Mouse (Mus musculus): ENCODE data around the gene Ube2n. TPM values are rescaled to one million over a fixed set of nuclear protein-coding genes. Genes with fewer than 3 reads are reported as not detected.

Gene Ube2n
- polyA plus RNA-seq, 1 experiment: 66.2 TPM

DNA sequence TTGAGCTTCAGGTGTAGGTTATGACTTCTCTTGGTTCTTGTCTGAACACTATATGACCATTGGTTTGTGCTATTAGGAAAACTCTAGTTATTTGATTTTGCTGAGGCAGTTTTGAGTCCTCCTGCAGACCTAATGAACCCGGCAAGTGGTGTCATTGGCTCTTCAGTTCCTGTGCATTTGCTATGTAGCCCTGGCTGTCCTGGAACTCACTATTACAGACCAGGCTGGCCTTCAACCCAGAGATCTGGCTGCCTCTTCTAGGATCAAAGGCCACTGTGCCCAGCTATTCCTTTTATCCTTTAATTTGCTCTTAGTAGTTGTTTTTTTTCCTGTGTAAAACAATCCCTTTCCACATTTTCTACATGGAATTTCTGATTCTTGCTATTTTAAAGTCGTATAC is 28.4 kb downstream of the Ube2n start:
- TF ChIP-seq GATA1 (IDR thresholded peaks at IDR 0.05; ENCODE audit: low read length): no peak

DNA sequence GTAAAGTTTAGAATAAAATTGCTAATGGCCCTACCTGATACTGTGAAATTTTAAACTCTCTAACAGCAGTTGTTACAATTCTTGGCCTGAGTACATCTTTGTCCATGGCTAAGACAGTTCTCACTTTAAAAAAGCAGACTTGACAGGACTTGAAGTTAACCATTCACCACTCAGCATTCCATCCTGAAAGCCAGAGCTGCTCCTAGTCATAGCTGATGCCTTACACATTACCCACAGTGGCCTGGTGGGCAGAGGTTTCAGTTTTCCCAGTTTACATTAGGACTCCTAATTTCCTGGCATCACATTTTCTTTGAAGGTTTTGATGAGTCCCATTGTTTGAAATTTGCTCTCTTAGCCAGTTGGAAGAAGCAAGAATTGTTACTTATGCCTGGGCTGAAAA is 29.1 kb downstream of the Ube2n start:
- no peak for TF ChIP-seq GATA1 (IDR thresholded peaks at IDR 0.05; ENCODE audit: low read length)

DNA sequence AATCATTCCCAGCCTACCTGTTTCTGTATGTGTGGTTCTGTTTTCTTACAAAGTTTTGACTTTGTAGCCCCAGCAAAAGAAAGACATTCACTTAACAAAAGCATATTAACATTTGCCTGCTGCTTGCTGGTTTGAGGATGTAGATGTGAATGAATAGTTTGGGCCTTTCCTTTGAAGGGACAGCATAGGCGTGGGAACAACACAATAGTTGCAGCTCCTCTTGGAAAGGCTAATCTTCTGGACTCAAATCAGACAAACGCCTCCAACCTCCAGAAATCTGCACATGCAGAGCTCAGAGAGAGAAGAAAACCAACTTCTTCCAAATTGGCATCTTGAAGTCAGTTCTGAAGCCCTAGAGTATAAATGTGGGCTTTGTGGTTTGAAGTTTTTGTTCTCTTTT is 29.7 kb downstream of the Ube2n start:
- TF ChIP-seq GATA1 (IDR thresholded peaks at IDR 0.05; ENCODE audit: low read length): no peak

DNA sequence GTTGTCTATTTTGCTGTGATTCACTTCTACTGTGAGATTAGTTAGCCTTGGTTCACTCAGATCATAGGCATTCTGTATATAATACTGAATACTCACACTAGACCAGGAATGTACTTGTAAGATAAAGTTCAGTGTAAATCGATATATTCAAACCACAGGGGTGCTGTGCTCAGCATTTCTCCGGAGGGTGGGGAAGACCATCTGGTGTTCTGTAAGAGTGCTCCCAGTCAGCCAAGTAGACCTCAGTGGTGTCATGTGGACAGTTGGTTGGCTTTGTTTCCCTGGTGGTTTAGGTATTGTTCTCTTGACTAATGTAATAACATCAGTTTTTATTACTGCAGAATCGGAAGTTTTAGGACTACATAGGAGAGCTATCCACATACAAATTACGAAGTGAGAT is 30.1 kb downstream of the Ube2n start:
- TF ChIP-seq GATA1 (IDR thresholded peaks at IDR 0.05; ENCODE audit: low read length): no peak

DNA sequence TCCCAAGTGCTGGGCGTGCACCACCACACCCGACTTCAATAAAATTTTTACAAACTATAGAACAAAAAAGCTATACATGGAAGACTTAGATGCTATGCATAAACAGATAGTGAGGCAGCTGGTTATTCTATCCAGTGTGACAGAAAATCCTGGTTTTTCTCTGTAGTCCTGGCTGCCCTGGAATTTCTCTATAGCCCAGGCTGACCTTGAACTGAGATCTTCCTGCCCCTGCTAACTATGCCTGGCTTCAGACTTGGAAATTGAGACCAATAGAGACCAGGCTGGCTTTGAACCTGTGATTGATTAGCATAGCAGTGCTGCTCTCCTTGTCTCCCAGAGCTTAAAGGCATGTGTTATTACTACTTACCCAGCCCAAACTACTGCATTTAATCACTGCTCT is 31.2 kb downstream of the Ube2n start:
- TF ChIP-seq GATA1 (IDR thresholded peaks at IDR 0.05; ENCODE audit: low read length): no peak

DNA sequence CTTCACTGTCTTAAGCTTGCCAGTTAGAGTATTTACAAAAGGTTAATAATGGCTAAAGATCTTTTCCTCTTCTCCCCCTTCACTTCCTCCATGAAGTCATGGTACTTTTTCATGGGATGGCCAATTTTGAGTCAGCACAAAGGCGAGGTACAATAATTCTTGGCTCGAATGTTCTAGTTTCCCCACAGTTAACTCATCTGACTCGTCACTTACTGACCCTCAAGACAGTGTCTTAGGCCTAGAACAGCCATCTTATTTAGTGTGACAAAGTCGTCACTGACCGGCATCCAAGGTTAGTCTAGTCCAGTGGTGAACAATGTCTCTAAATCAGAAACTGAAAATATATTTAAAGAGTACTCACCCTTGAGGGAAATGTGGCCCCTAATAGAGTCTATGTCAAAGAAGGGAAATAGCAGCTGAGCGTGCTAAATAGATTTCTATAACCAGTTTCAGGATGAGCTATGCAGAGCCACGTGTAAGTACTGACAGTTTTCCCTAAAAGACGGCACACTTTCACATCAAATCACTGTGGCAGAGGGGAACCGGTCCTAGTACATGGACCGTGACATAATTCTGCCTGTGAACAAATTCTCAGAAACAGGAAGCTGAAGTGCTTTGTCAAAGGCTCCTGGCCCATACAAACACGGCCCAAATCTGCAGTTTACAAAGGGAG is 33.3 kb downstream of the Ube2n start:
- TF ChIP-seq GATA1 (IDR thresholded peaks at IDR 0.05; ENCODE audit: low read length): no peak

DNA sequence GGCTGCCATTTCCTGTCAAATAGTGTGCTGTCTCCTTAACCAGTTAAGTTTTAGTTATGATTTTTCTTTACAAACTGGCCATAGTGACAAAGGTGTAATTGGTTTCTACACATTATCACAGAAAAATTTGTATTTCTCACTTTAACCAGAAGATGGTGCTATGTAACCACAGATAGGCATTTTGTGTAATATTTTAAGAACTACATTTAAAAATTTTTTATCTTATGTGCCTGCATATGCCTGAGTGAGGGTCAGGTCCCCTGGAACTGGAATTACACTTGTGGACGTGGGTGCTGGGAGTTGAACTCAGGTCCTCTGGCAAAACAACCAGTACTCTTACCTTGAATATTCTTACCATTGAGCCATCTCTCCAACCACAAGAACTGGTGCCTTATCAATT is 35.6 kb downstream of the Ube2n start:
- no peak for TF ChIP-seq GATA1 (IDR thresholded peaks at IDR 0.05; ENCODE audit: low read length)

DNA sequence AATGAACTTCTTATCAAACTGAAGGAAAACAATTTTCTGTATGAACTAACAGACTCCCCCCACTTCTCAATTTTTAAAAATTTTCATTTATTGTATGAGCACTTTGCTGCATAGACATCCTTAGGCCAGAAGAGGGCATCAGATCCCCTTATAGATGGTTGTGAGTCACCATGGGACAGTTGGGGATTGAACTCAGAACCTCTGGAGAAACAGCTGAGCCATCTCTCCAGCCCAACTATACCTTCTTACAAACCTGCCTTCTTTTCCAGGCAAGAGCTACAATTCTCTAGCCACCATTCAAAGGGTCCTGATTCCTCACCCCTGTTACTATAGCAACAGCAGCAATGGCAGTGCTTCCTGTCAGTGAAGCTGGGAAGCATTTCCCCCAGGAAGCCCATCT is 36.8 kb downstream of the Ube2n start:
- no peak for TF ChIP-seq GATA1 (IDR thresholded peaks at IDR 0.05; ENCODE audit: low read length)

DNA sequence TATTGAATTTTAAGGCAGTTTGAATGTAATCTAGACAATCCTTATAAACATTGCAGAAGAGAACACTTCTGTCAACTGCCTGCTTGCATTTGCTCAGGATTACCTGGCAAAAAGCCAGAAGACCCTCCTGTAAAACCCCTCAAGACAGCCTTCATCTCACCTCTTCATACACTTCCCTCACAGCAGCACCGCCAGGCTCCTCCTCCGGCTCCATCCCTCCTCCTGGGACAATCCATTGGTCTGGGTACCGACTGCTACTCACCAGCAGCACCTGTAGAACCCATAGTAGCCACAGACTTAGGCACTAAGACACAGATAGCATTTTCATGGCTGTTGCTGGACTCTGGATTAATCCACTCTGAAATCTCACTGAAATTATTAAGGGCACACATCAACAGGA is 37.4 kb downstream of the Ube2n start:
- TF ChIP-seq GATA1 (IDR thresholded peaks at IDR 0.05; ENCODE audit: low read length): no peak

DNA sequence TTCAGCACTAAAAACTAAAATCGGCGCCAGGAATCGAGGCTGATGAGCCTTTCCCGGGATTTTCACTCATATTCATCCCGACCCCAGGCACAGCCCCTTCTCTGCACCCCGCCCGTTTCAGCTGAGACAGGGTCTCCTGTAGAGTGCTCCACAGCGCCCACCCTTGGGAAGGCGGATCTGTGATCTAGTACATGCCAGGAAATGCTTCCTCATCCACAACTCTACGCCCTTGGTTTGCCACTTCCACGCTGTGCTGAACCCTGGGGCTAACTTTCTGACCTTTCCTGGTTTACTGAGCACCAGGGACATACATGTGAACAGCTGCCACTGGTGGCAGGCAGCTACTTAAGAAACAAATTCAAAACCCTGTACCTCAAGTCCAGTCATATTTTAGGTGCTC is 40.9 kb downstream of the Ube2n start:
- TF ChIP-seq GATA1 (IDR thresholded peaks at IDR 0.05; ENCODE audit: low read length): no peak

DNA sequence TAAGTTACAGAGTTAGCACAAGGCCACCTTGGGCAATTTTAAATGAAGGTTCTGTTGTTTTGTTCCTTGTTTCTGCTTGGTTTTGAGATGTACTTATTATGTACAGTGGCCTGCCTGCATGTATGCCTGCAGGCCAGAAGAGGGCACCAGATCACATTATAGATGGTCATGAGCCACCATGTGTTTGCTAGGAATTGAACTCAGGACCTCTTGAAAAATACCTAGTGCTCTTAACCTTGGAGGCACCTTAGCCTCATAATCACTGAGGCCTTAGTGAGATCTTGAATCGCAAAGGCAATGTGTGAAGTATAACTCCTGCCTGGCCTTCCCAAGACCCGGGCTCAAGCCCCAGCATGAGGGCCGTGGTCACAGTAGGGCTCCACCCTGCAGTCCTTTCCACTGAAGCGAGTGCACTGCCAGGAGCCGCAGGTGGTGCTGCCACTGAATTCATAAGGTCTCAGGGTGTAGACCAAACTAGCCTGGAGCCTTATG is 42.4 kb downstream of the Ube2n start:
- TF ChIP-seq GATA1 (IDR thresholded peaks at IDR 0.05; ENCODE audit: low read length): no peak

DNA sequence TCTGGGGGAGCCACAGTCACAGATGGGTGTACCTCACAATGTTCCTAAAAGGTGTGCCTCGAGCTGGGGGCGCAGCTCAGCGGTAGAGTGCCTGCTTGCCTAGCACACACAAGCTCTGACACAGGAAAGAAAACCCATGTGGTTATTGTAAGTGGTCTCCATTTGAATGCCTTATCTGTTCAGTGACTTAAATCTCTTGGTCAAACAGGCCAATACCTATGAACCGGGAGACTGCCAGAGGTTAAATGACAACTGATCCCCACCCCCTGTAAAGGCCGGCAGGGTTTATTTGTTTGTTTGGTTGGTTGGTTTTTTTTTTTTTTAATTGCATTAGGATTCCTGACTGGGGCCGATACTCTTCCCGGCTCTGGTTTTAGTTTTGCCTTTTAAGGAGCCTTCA is 44.5 kb downstream of the Ube2n start:
- no peak for TF ChIP-seq GATA1 (IDR thresholded peaks at IDR 0.05; ENCODE audit: low read length)

DNA sequence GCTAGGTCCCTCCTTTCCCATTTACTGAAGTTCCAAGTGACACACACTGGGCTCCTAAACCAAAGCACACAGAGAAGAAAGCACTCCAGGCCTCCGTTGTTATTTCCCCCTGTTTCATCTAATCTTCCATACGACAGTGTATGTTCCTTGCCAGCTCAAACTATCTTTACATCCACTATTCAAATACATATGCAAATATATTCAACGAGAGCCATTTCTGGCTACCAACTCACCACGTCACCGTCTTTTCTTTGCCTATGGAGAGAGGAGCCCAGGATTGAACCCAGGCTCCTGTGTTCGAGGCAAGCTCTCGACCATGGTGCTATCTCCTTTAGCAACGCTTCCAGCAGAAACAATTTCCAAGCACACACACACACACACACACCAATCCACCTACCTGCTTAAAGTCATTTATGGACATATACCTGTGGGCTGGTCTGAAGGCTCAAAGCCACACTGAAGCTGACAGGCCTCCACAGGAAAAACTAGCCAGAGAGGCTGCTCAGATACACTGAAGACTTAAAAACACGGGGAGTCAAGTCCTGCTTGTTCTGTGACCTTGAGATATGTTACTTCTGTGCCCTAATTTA is 45.5 kb downstream of the Ube2n start:
- no peak for TF ChIP-seq GATA1 (IDR thresholded peaks at IDR 0.05; ENCODE audit: low read length)

DNA sequence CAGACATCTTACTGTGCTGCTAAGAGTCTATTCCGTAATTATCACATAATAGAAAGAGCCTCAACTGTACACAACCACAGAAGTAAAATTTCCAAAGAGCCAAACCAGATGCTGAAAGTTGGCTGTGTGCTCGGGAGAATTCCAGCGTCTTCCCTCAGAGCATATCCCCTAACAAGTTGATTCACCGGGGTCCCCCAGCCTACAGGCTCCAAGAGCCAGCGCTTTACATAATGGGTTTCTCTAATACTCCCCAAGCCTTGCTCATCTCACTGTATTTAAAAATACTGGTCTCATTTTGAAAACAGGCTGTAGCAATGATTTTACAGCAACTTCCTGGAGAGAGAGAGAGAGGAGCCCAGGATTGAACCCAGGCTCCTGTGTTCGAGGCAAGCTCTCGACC is 46.7 kb downstream of the Ube2n start:
- no peak for TF ChIP-seq GATA1 (IDR thresholded peaks at IDR 0.05; ENCODE audit: low read length)

DNA sequence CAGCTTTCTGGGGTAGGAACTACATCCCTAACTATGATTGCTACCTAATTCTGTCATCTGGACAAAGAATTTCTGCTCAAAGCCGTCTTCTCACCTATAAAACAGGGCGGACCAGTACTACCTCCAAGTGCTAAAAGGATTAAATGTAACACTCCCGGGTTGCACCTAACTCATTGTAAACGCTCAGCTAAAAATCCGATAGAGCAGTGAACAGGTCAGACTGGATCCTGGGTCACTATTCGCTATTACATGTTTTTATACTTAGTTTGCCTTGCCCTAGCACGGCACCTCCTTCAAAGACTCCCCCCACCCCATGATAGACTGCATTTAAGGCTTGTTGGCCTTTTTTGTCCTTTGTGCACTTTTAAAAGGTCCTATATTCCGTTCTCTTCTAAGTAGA is 47.5 kb downstream of the Ube2n start:
- no peak for TF ChIP-seq GATA1 (IDR thresholded peaks at IDR 0.05; ENCODE audit: low read length)

DNA sequence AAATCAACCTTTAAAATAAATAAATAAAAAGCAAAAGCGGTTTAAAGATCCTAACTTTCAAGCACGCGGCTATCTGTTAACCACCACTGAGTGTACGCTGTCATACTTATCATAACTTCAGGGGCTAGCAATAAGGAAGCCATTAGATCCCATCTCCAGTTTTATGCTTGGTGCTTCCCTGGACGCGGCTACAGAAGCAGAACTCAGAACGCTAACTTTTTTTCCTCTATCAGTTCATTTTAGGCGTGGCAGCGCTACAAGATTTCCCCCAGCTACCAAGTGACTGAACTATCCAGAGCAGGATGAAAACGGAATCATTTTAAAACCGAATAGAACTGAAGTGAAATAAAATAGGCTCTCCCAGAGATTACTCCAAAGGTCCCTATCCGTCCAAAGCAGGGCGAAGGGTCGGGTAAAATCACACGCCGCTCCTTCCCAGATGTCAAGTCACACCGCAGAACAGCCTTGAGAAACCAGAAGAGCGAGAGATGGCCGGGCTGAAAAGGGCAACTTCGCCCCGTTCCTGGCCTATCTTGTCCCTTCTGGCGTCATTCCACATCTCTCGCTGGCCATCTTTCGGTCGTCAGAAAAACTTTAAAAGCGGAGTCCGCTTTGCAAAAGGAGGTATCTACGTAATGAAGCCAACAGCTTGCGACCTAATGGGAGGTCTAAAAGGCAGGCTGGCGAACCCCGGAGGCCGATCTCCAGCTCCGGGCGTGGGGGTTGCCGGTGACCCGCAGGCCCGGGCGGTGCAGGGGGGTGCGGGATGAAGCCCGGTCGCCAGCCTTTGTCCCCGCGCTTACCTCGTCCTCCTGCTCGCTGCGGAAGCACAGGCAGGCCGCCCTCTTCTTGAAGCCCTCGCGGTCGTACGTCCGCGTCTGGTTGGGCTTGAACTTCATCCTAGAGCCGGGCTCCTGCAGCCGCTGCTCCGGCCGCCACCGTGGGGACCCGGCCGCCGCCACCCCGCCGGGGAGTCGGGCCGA is 48.2 kb downstream of the Ube2n start:
- TF ChIP-seq GATA1 (IDR thresholded peaks at IDR 0.05; ENCODE audit: low read length): no peak
